Mouse (Mus musculus): ENCODE measurements at regions not wholly inside any gene's neighbourhood (a gene's known extent, or its start where the extent isn't known, plus 50 kb on each side); places are given as distances from the start of the nearest gene placed in this dataset.

- Histone ChIP-seq H3K27ac (ENCODE audit: low read depth, low read length) (no peak overlapping the region), H3K27me3 (replicated peaks; ENCODE audit: control insufficient read depth, insufficient read depth, low read length) (no peaks in the 10 kb centered on the region), H3K4me3 (ENCODE audit: low read length) (no peak overlapping the region), H3K36me3 (ENCODE audit: control insufficient read depth, insufficient read depth, low read length) (no peaks in the 10 kb centered on the region), H3K9me3 (ENCODE audit: control insufficient read depth, low read length) (no peaks in the 10 kb centered on the region), H3K9ac (ENCODE audit: low read depth, low read length) (no peak overlapping the region), H3K4me2 (ENCODE audit: low read length) (no peak overlapping the region), H3K4me1 (ENCODE audit: control insufficient read depth, insufficient read depth, low read depth, low read length) (no peaks in the 10 kb centered on the region)
- ATAC-seq = no peak
- WGBS = 58% methylated on average over 2 of the region's 2 CpGs
Observed at GRCm38 (mm10) chr2:80717979-80718378, 100.9 kb downstream of the Nup35 start.

GRCm38 (mm10) chr2:80724085-80724484 lies 107.0 kb downstream of the Nup35 start:
- 63% methylated on average over 5 of the region's 5 CpGs for WGBS
- no peak overlapping the region for H3K4me3 ChIP-seq (ENCODE audit: low read length)
- no peaks in the 10 kb centered on the region for H3K4me1 ChIP-seq (ENCODE audit: control insufficient read depth, insufficient read depth, low read depth, low read length)
- H3K36me3 ChIP-seq (ENCODE audit: control insufficient read depth, insufficient read depth, low read length) = no peaks in the 10 kb centered on the region
- no peaks in the 10 kb centered on the region for H3K27me3 ChIP-seq (replicated peaks; ENCODE audit: control insufficient read depth, insufficient read depth, low read length)
- H3K4me2 ChIP-seq (ENCODE audit: low read length) = no peak overlapping the region
- no peak for ATAC-seq
- H3K9me3 ChIP-seq (ENCODE audit: control insufficient read depth, low read length) = no peaks in the 10 kb centered on the region
- H3K9ac ChIP-seq (ENCODE audit: low read depth, low read length) = no peak overlapping the region
- no peak overlapping the region for H3K27ac ChIP-seq (ENCODE audit: low read depth, low read length)

GRCm38 (mm10) chr2:80731324-80731723 lies 114.3 kb downstream of the Nup35 start:
- H3K4me1 ChIP-seq (ENCODE audit: control insufficient read depth, insufficient read depth, low read depth, low read length) = no peaks in the 10 kb centered on the region
- no peak overlapping the region for H3K4me2 ChIP-seq (ENCODE audit: low read length)
- ATAC-seq = peak; percentile 75
- H3K27me3 ChIP-seq (replicated peaks; ENCODE audit: control insufficient read depth, insufficient read depth, low read length) = no peaks in the 10 kb centered on the region
- H3K27ac ChIP-seq (ENCODE audit: low read depth, low read length) = no peak overlapping the region
- H3K9me3 ChIP-seq (ENCODE audit: control insufficient read depth, low read length) = no peaks in the 10 kb centered on the region
- H3K4me3 ChIP-seq (ENCODE audit: low read length) = no peak overlapping the region
- H3K36me3 ChIP-seq (ENCODE audit: control insufficient read depth, insufficient read depth, low read length) = no peaks in the 10 kb centered on the region
- H3K9ac ChIP-seq (ENCODE audit: low read depth, low read length) = no peak overlapping the region
- WGBS = 67% methylated on average over 3 of the region's 3 CpGs

GRCm38 (mm10) chr2:80746737-80747136 lies 129.7 kb downstream of the Nup35 start:
- no peak overlapping the region for H3K4me2 ChIP-seq (ENCODE audit: low read length)
- H3K4me1 ChIP-seq (ENCODE audit: control insufficient read depth, insufficient read depth, low read depth, low read length) = no peaks in the 10 kb centered on the region
- no peak overlapping the region for H3K9ac ChIP-seq (ENCODE audit: low read depth, low read length)
- 74% methylated on average over 6 of the region's 6 CpGs for WGBS
- H3K4me3 ChIP-seq (ENCODE audit: low read length) = no peak overlapping the region
- H3K36me3 ChIP-seq (ENCODE audit: control insufficient read depth, insufficient read depth, low read length) = no peaks in the 10 kb centered on the region
- H3K27ac ChIP-seq (ENCODE audit: low read depth, low read length) = no peak overlapping the region
- no peaks in the 10 kb centered on the region for H3K9me3 ChIP-seq (ENCODE audit: control insufficient read depth, low read length)
- ATAC-seq = no peak
- H3K27me3 ChIP-seq (replicated peaks; ENCODE audit: control insufficient read depth, insufficient read depth, low read length) = no peaks in the 10 kb centered on the region

DNA sequence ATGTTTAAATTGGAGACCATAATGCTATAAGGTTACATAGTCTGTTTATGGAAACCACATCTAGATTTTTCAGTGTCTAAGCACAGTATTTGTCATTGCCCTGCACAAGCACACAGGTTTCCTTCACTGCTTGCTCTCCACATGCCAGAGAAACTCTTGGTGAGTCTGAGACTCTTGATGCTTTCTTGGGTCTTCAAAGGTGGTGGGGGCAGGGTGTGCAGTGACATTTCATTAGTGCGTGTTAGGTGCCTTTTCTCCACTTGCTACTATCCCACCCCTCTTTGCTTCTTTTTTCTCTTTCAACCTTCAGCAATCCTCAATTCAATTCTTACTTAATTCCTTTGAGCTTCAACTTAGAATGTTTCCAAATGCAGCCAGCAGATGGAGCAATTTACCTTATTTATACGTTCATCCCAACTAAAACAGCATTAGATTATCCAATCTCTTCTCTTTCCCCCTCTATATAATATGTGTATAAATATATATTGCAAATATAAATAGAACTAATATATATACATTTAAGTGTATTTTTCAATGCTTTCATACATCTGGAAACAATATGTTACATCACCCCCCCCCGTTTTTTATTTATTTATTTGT lies 145.1 kb downstream of the Nup35 start:
- H3K4me3 ChIP-seq (ENCODE audit: low read length) = no peak overlapping the region
- 43% methylated on average over 3 of the region's 3 CpGs for WGBS
- H3K36me3 ChIP-seq (ENCODE audit: control insufficient read depth, insufficient read depth, low read length) = no peaks in the 10 kb centered on the region
- peak; percentile 58; the same call in 1 of the 2 replicates for ATAC-seq
- no peak overlapping the region for H3K4me2 ChIP-seq (ENCODE audit: low read length)
- H3K4me1 ChIP-seq (ENCODE audit: control insufficient read depth, insufficient read depth, low read depth, low read length) = no peaks in the 10 kb centered on the region
- no peaks in the 10 kb centered on the region for H3K9me3 ChIP-seq (ENCODE audit: control insufficient read depth, low read length)
- no peak overlapping the region for H3K27ac ChIP-seq (ENCODE audit: low read depth, low read length)
- no peaks in the 10 kb centered on the region for H3K27me3 ChIP-seq (replicated peaks; ENCODE audit: control insufficient read depth, insufficient read depth, low read length)
- no peak overlapping the region for H3K9ac ChIP-seq (ENCODE audit: low read depth, low read length)

DNA sequence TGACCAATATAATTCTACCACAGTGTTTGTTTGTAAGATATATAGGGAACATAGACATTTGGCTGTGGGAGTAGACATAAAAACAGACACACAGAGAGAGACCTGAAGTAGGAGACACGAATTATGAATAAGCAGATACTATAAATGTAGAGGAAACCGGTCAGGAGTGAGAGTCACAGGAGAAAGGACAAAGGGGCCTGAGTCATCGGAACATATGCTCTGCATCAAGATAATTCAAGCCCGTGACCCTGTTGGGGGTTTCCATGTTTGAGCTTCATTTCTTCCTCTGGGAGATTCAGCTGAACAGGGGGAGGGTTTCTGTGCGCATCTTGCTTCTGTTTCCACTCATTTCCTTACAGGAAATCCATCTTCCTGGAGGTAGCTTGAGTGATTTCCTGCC lies 154.1 kb downstream of the Nup35 start:
- no peak overlapping the region for H3K4me3 ChIP-seq (ENCODE audit: low read length)
- no peaks in the 10 kb centered on the region for H3K36me3 ChIP-seq (ENCODE audit: control insufficient read depth, insufficient read depth, low read length)
- no peak overlapping the region for H3K27ac ChIP-seq (ENCODE audit: low read depth, low read length)
- H3K27me3 ChIP-seq (replicated peaks; ENCODE audit: control insufficient read depth, insufficient read depth, low read length) = no peaks in the 10 kb centered on the region
- no peak overlapping the region for H3K9ac ChIP-seq (ENCODE audit: low read depth, low read length)
- H3K4me1 ChIP-seq (ENCODE audit: control insufficient read depth, insufficient read depth, low read depth, low read length) = no peaks in the 10 kb centered on the region
- WGBS = 60% methylated on average over 5 of the region's 5 CpGs
- no peaks in the 10 kb centered on the region for H3K9me3 ChIP-seq (ENCODE audit: control insufficient read depth, low read length)
- ATAC-seq = no peak
- H3K4me2 ChIP-seq (ENCODE audit: low read length) = no peak overlapping the region

DNA sequence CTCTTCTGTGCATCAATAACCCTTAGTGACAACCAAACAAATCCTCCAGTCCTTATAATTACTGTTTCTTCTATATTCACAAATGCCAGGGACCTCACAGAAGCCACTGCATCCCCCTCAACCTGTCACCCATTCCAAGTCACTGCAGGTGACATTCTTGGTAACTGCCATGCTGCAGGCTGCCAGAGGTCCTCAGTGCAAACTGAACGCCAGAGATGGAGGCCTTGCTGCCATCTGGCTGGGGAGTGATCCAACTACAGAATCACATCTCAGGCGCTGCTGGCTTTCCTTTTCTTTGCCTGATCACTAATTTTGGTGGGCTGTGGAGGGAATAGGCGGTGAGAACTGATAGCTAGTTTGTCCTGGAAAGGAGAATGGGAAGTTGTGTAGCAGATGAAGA lies 155.4 kb downstream of the Nup35 start:
- Histone ChIP-seq H3K4me2 (ENCODE audit: low read length) (no peak overlapping the region), H3K27ac (ENCODE audit: low read depth, low read length) (no peak overlapping the region), H3K27me3 (replicated peaks; ENCODE audit: control insufficient read depth, insufficient read depth, low read length) (no peaks in the 10 kb centered on the region), H3K4me1 (ENCODE audit: control insufficient read depth, insufficient read depth, low read depth, low read length) (no peaks in the 10 kb centered on the region), H3K9ac (ENCODE audit: low read depth, low read length) (no peak overlapping the region), H3K4me3 (ENCODE audit: low read length) (no peak overlapping the region), H3K9me3 (ENCODE audit: control insufficient read depth, low read length) (no peaks in the 10 kb centered on the region), H3K36me3 (ENCODE audit: control insufficient read depth, insufficient read depth, low read length) (no peaks in the 10 kb centered on the region)
- peak; percentile 71; the same call in 1 of the 2 replicates for ATAC-seq
- WGBS = 64% methylated on average over 3 of the region's 3 CpGs

DNA sequence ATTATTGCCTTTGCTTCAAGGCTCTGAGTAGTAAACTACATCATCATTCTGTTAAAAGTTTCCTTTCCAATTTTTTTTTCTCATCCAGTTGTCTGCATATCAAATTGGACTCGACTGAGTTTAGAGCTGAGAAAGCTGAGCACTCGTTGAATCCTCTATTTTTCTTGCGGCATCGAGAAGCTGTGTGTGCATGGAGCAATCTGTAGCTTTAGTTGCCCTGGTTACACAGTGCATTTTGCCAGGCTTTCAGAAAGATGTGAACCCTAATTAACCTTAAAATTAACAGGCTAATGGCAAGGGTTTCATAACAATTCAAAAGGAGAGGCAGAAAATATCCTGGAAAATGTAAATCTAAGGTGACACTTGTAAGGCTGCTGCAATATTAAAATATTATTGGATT lies 169.3 kb downstream of the Nup35 start:
- Histone ChIP-seq H3K4me3 (ENCODE audit: low read length) (no peak overlapping the region), H3K36me3 (ENCODE audit: control insufficient read depth, insufficient read depth, low read length) (no peaks in the 10 kb centered on the region), H3K4me2 (ENCODE audit: low read length) (no peak overlapping the region), H3K9me3 (ENCODE audit: control insufficient read depth, low read length) (no peaks in the 10 kb centered on the region), H3K27ac (ENCODE audit: low read depth, low read length) (no peak overlapping the region), H3K9ac (ENCODE audit: low read depth, low read length) (no peak overlapping the region), H3K27me3 (replicated peaks; ENCODE audit: control insufficient read depth, insufficient read depth, low read length) (no peaks in the 10 kb centered on the region), H3K4me1 (ENCODE audit: control insufficient read depth, insufficient read depth, low read depth, low read length) (peaks cover 3% of the 10 kb centered on the region; the same call in 1 of the 2 replicates)
- ATAC-seq = peak; percentile 58; the same call in 1 of the 2 replicates
- 44% methylated on average over 4 of the region's 4 CpGs for WGBS

GRCm38 (mm10) chr2:80793345-80794147 lies 176.5 kb downstream of the Nup35 start:
- no peak overlapping the region for H3K4me3 ChIP-seq (ENCODE audit: low read length)
- H3K36me3 ChIP-seq (ENCODE audit: control insufficient read depth, insufficient read depth, low read length) = no peaks in the 10 kb centered on the region
- H3K9me3 ChIP-seq (ENCODE audit: control insufficient read depth, low read length) = no peaks in the 10 kb centered on the region
- ATAC-seq = no peak
- H3K27ac ChIP-seq (ENCODE audit: low read depth, low read length) = no peak overlapping the region
- WGBS = 57% methylated on average over 14 of the region's 14 CpGs
- no peak overlapping the region for H3K4me2 ChIP-seq (ENCODE audit: low read length)
- no peaks in the 10 kb centered on the region for H3K27me3 ChIP-seq (replicated peaks; ENCODE audit: control insufficient read depth, insufficient read depth, low read length)
- no peak overlapping the region for H3K9ac ChIP-seq (ENCODE audit: low read depth, low read length)
- peaks cover 3% of the 10 kb centered on the region; the same call in 1 of the 2 replicates for H3K4me1 ChIP-seq (ENCODE audit: control insufficient read depth, insufficient read depth, low read depth, low read length)
